9 mouse cellular contexts compared by ENCODE assay signal in genomic region chr1:74015513-74016234, GRCm38 (mm10).
DNase-seq lines count a peak whose midpoint lies in the region; ATAC-seq lines count a peak whose summit lies in the region.
"Had no signal": no experiment of that assay in that cellular context is flagged by ENCODE, and none has a peak within 500 bp of the region (broad histone marks: within the 10 kb centered on the region; RNA-seq: fewer than 3 reads in every experiment).

No protein-coding gene starts in this region.

- ATAC-seq in liver, embryonic 13.5 days (ENCODE audit: low read depth) = no peak
- ATAC-seq in heart, embryonic 14.5 days (ENCODE audit: insufficient number of reproducible peaks, insufficient read depth, low FRiP score, low read depth) = no peak
- ATAC-seq in stomach, embryonic 16.5 days (ENCODE audit: insufficient read depth, low FRiP score) = 0 out of 2 replicates have a peak, but pooled peaks have one; percentile 60

- WGBS in liver, embryonic 13.5 days (ENCODE audit: insufficient replicate concordance) = 43% methylated on average over 8 of the region's 8 CpGs
- WGBS in heart, embryonic 14.5 days = 29% methylated on average over 8 of the region's 8 CpGs
- 52% methylated on average over 8 of the region's 8 CpGs for WGBS in stomach, embryonic 16.5 days

- no peak for DNase-seq in liver, embryonic 13.5 days
- DNase-seq in liver = no peak
- peak; percentile 67 to 81 for DNase-seq in kidney, postnatal 25 days
- DNase-seq in right cerebral cortex, postnatal 36 days (ENCODE audit: low spot score in 2 of 2) = no peak
- no peak for DNase-seq in cerebellum, adult 9-10 months
- no peak for DNase-seq in spleen, postnatal 10 days (ENCODE audit: low spot score in 2 of 2)

- H3K9me3 ChIP-seq in liver, embryonic 13.5 days (replicated peaks) = no peaks in the 10 kb centered on the region
- H3K9me3 ChIP-seq in heart, embryonic 14.5 days (ENCODE audit: control insufficient read depth, low read length) = peaks cover 2% of the 10 kb centered on the region
- H3K9me3 ChIP-seq in stomach, embryonic 16.5 days (replicated peaks; ENCODE audit: control insufficient read depth, low read length) = 0 out of 2 replicates have a peak, but pooled peaks cover 3% of the 10 kb centered on the region

- no peaks in the 10 kb centered on the region for H3K27me3 ChIP-seq in liver, embryonic 13.5 days
- H3K27me3 ChIP-seq in heart, embryonic 14.5 days (ENCODE audit: control insufficient read depth, insufficient read depth, low read length) = no peaks in the 10 kb centered on the region
- H3K27me3 ChIP-seq in stomach, embryonic 16.5 days (ENCODE audit: control insufficient read depth, insufficient read depth, low read length) = no peaks in the 10 kb centered on the region

- H3K4me2 ChIP-seq in liver, embryonic 13.5 days = no peak overlapping the region
- H3K4me2 ChIP-seq in heart, embryonic 14.5 days (ENCODE audit: low read length) = no peak overlapping the region
- H3K4me2 ChIP-seq in stomach, embryonic 16.5 days (ENCODE audit: low read depth, low read length) = 0 out of 2 replicates have a peak overlapping the region, but pooled peaks have one; percentile 7

- peaks cover 42% of the 10 kb centered on the region for H3K4me1 ChIP-seq in liver, embryonic 13.5 days (replicated peaks)
- peaks cover 49 to 76% of the 10 kb centered on the region in 2 experiments for H3K4me1 ChIP-seq in heart, embryonic 14.5 days (ENCODE audit: control insufficient read depth in 2 of 2, insufficient read depth in 2 of 2, low read length in 2 of 2)
- H3K4me1 ChIP-seq in stomach, embryonic 16.5 days (ENCODE audit: control insufficient read depth, insufficient read depth, low read length) = peaks cover 24% of the 10 kb centered on the region

- H3K36me3 ChIP-seq in liver, embryonic 13.5 days = no peaks in the 10 kb centered on the region
- H3K36me3 ChIP-seq in heart, embryonic 14.5 days (ENCODE audit: control insufficient read depth, insufficient read depth, low read length) = peaks cover 33% of the 10 kb centered on the region
- H3K36me3 ChIP-seq in stomach, embryonic 16.5 days (ENCODE audit: control insufficient read depth, insufficient read depth, low read length) = no peaks in the 10 kb centered on the region

- H3K9ac ChIP-seq in liver, embryonic 13.5 days = no peak overlapping the region
- H3K9ac ChIP-seq in heart, embryonic 14.5 days (ENCODE audit: low read length) = peak overlapping the region; percentile 60
- H3K9ac ChIP-seq in stomach, embryonic 16.5 days (ENCODE audit: low read length) = 0 out of 2 replicates have a peak overlapping the region, but pooled peaks have one; percentile 23

- no peak overlapping the region for H3K4me3 ChIP-seq in liver, embryonic 13.5 days (replicated peaks)
- H3K4me3 ChIP-seq in heart, embryonic 14.5 days (ENCODE audit: control insufficient read depth in 1 of 2, insufficient read depth in 1 of 2, low read depth in 1 of 2, low read length in 2 of 2) = no peak overlapping the region
- no peak overlapping the region for H3K4me3 ChIP-seq in stomach, embryonic 16.5 days (replicated peaks; ENCODE audit: low read length)
- H3K4me3 ChIP-seq: erythroblast, embryonic 14.5 days had no signal

- peak overlapping the region; percentile 18; the same call in 1 of the 2 replicates for H3K27ac ChIP-seq in liver, embryonic 13.5 days
- H3K27ac ChIP-seq in heart, embryonic 14.5 days (replicated peaks in 1 of 2; ENCODE audit: control insufficient read depth in 1 of 2, insufficient read depth in 1 of 2, low read depth in 2 of 2, low read length in 2 of 2) = peak overlapping the region; percentile 46 to 68
- H3K27ac ChIP-seq in stomach, embryonic 16.5 days (ENCODE audit: low read length) = peak overlapping the region; percentile 66

Comparison
In these comparisons a context has a peak if more than half of its experiments do, and no peak if none do; other contexts are left out.
1. DNase-seq: peak in kidney, postnatal 25 days (2 of 2); none in liver, embryonic 13.5 days (single experiment), liver (single experiment), right cerebral cortex, postnatal 36 days (0 of 2), cerebellum, adult 9-10 months (single experiment) and spleen, postnatal 10 days (0 of 2).
2. Peak in every context shown above with its lines, with median percentiles within 50 percentile points of each other: H3K27ac ChIP-seq.